Mouse (Mus musculus) adrenal gland, postnatal 4 days (tissue): ENCODE results near the gene Ccl21a. TPM values are rescaled to one million over a fixed set of nuclear protein-coding genes. Genes with fewer than 3 reads are reported as not detected.
"Not testable (repeated sequence)": the region's sequence is repeated elsewhere in the genome, so short reads cannot be mapped to it uniquely, and the experiment has no call there.

Experiments used
- DNase-seq, 2 experiments: peaks; one replicate each; pipeline ENCODE4 v3.0.0; 2021 to 2022; ENCODE audit warnings: low spot score in 2 of 2, mixed read lengths in 2 of 2
- long read RNA-seq, 2 experiments: library from polyadenylated mRNA; stranded (forward); transcript quantifications; one replicate each; pipeline ENCODE4 v2.0.0; 2021
- total RNA-seq, 2 experiments: library from RNA; stranded (reverse); gene quantifications; 2 replicates each; pipeline ENCODE4 v1.2.3; 2021

The Ccl21a gene
- total RNA-seq, result 10 to 100 TPM in 1 of 2 experiments, 1 to 10 TPM in 1; 8.9 to 12.0 TPM
- long read RNA-seq, experiment 1, partial matches to known transcripts, result 0 of 4 reads
- long read RNA-seq, experiment 1, other reads (novel, unspliced or antisense), result 0 of 4 reads
- long read RNA-seq, experiment 2, partial matches to known transcripts, result 0 of 4 reads
- long read RNA-seq, experiment 2, other reads (novel, unspliced or antisense), result 0 of 4 reads

- not testable (repeated sequence) for DNase-seq
Measured at GRCm38 (mm10) chr4:42773893-42774292, at the start of gene Ccl21a. Gene Ccl21a (minus strand): TSS chr4:42773993.

GRCm38 (mm10) chr4:42756477-42756876 lies 17.3 kb downstream of the Ccl21a start, which contains the start of gene Ccl19:
Gene Ccl19 (minus strand): TSS chr4:42756577.
- DNase-seq, result not testable (repeated sequence)

GRCm38 (mm10) chr4:42735245-42735644 lies 38.5 kb downstream of the Ccl21a start, which contains the start of gene 4930578G10Rik:
Gene 4930578G10Rik (plus strand): TSS chr4:42735545.
- not testable (repeated sequence) for DNase-seq

Other genes with a start within 250 kb of the Ccl21a start
- under 1 TPM in 1 of 2 experiments, not detected in 1; 0.59 TPM for gene Fam205a2, start 245.8 kb downstream of the Ccl21a start, total RNA-seq
- not detected for gene Gm10591, start 161.8 kb downstream of the Ccl21a start, total RNA-seq
- gene Gm2564, start 144.3 kb downstream of the Ccl21a start, total RNA-seq, result 1 to 10 TPM; 1.6 to 4.5 TPM
- not detected for gene Ccl27b, start 118.7 kb downstream of the Ccl21a start, total RNA-seq
- not detected for gene Il11ra2, start 112.1 kb downstream of the Ccl21a start, total RNA-seq
- under 1 TPM in 1 of 2 experiments, not detected in 1; 0.73 TPM for gene 4930578G10Rik, start 38.4 kb downstream of the Ccl21a start, total RNA-seq
- gene Ccl19, start 17.4 kb downstream of the Ccl21a start, total RNA-seq, result under 1 TPM in 1 of 2 experiments, not detected in 1; 0.85 TPM
- gene Fam205a1, start 79.9 kb upstream of the Ccl21a start, total RNA-seq, result not detected
- gene Gm12394, start 82.8 kb upstream of the Ccl21a start, total RNA-seq, result under 1 TPM; 0.11 TPM
- gene Fam205c, start 100.2 kb upstream of the Ccl21a start, total RNA-seq, result not detected
- 1 to 10 TPM; 3.4 to 5.4 TPM for gene Phf24, start 142.7 kb upstream of the Ccl21a start, total RNA-seq
- 10 to 100 TPM; 17.7 to 19.1 TPM for gene Dnajb5, start 175.8 kb upstream of the Ccl21a start, total RNA-seq
- not detected for gene 1700022I11Rik, start 195.6 kb upstream of the Ccl21a start, total RNA-seq
- gene Vcp, start 226.5 kb upstream of the Ccl21a start, total RNA-seq, result 100 to 1,000 TPM; 283 to 294 TPM
- gene Fancg, start 236.5 kb upstream of the Ccl21a start, total RNA-seq, result 10 to 100 TPM; 11.7 to 14.9 TPM